Mouse (Mus musculus): ENCODE measurements around the gene Mcmbp.

The Mcmbp gene

GRCm38 (mm10) chr7:128740334-128740733, at the start of gene Mcmbp:
Gene Mcmbp (minus strand): TSS chr7:128740495.
- peak; percentile 94 to 95 for DNase-seq

- DNase-seq, result no peak
These were observed 49.8 kb upstream of the Mcmbp start for GRCm38 (mm10) chr7:128790045-128790444.

GRCm38 (mm10) chr7:128781846-128782245, 41.6 kb upstream of the Mcmbp start:
- DNase-seq, result no peak

GRCm38 (mm10) chr7:128779305-128779704, 39.0 kb upstream of the Mcmbp start:
- no peak for DNase-seq

GRCm38 (mm10) chr7:128777201-128777600, 36.9 kb upstream of the Mcmbp start:
- no peak for DNase-seq

GRCm38 (mm10) chr7:128766696-128767095, 26.4 kb upstream of the Mcmbp start:
- DNase-seq, result no peak

DNA sequence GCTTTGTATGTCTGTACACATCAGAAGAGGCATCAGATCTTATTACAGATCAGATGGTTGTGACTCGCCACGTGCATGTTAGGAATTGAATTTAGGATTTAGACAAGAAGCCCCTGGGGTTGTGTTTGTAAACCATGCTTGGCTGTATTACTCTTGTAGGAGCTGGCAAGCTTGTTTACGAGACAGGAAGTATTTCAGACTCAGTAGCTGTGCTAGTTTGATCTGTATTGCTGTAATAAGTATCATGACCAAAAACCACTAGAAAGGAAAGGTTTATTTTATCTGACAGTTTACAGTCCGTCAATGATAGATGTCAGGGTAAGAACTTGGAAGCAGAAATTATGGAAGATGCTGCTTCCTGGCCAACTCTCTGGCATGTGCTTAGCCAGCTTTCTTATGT, 18.7 kb upstream of the Mcmbp start:
- no peak for DNase-seq

DNA sequence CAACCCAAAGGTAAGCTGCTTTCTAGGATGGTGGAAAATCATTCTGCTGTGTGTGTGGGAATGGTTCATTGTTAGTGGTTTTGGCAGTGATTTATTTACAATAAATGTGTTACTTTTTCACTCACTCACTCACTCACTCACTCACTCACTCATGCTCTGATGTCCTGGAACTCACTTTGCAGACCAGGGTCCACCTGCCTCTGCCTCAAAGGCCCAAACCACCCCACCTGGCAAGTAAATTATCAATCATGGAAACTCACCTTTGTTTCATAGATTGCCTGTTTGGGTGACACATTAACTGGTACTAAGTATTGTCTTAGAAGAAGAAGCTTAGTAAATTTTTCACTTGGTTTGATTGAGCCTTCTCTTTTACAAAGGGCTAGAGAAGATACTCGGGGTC, 15.1 kb upstream of the Mcmbp start:
- DNase-seq, result no peak

- DNase-seq, result no peak
These were observed 11.7 kb upstream of the Mcmbp start for GRCm38 (mm10) chr7:128752012-128752411.

DNA sequence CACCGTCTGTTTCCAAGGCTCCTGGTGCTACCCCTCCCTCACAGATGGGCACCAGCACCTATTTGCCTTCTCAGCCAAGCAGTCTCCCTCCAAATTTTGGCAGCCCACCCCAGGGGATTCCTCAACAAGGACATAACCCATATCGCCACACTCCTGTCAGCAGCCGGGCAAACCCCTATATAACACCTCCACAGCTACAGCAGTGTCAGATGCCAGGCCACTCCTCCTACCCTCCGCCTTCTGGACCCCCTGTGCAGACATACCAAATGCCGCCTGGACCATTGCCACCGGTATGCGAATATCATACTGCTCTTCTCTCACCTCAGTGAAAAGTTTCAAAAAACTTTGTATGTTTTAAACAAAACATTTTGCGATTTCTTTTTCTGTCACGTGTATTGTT, 10.0 kb upstream of the Mcmbp start:
- DNase-seq, result no peak

DNA sequence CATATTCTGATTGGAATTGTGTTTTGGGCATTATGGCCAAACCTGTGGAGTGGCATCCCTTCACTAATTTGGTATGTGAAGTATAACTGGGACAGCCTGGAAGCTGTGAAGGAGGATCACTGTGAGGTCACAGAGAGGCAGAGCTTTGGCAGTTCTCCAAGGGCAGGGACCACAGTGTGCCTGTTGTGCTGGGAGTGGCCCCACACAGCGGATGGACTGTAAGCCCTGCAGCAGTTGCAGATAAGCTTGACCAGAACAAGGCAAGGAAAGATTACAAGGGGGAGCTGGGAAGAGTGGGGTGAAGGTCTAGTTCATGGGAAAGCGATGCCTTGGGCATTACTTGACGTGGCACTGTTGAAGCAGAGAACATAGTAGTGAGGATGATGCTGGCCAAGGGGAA, 8.5 kb upstream of the Mcmbp start:
- DNase-seq, result no peak

DNA sequence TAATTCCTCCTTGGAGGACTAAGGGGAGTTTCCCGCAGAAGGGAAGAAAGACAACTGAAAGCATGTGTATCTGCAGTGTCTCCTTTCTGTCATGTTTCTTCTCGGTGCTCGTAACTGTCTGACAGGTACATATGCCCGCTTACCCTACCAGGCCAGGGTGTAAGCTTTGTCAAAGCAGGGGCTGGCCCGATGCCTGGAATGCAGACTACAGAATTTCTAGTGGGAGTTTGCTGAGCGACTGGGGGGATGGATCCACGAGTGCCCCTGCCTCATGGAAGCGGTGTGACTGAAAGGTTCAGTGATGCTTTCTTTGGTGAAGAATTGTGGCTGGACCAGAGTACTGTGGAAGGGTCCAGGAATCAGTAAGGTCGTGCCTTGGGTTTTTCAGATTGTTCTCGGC, 5.9 kb upstream of the Mcmbp start:
- no peak for DNase-seq

- peak; percentile 95 to 97 for DNase-seq
These were observed 4.6 kb upstream of the Mcmbp start, which contains the start of gene Sec23ip for GRCm38 (mm10) chr7:128744684-128745485. Gene Sec23ip (plus strand): TSS chr7:128744943.

DNA sequence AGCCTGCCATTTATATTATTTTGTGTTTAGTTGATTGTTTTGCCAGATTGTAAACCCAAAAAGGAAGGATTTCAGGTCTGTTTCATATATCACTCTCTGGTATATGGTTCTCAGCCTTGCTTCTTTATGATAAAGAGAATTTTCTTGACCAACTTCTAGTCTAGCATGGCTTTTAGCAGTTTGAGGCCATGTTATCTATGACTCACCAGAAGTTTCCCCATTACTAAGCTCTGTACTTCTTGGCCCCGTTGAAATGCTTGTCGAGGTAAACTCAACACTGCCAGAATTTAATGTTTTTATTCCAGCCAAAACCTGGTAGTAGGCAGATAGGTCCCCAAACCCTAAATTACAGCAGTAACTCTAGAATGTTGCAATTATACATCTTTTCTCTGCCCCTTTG, 3.6 kb upstream of the Mcmbp start:
- DNase-seq, result no peak

GRCm38 (mm10) chr7:128739462-128740277, 625 bp downstream of the Mcmbp start:
- peak; percentile 44 to 63 for DNase-seq

DNA sequence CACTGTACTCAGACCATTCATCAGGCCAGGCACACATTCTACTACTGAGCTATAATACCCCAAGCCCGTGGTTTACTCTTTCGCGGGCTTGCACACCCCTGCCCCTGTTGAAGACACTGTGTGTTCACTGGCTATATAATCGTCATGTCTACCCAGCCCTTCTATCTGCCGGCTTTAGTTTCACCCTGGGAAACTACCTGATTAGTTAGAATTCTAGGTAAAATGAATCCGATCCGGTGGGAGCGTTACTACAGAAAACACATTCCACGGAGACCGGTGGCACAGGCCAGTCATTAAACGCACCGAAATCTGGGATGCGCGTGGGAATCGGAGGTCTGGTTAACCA, 1.2 kb downstream of the Mcmbp start:
- no peak for DNase-seq

DNA sequence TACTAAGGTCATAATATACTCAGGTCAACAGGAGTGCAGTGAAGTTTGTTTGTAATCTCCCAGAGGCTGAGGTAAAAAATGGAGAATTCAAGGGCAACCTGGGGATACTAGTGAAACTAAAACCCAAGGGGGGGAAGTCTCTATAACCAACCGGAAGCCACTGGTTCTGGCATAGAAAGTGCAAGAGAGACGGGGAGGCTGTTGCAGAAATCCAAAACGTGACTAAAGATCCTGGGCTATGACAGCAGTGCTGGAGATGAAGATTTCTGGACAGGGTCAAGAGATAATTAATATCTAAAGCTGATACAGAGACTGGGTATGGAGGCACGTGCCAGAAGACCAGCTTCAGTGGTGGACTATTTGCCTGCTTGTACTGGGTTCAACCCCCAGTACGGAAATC, 2.3 kb downstream of the Mcmbp start:
- DNase-seq, result no peak

DNA sequence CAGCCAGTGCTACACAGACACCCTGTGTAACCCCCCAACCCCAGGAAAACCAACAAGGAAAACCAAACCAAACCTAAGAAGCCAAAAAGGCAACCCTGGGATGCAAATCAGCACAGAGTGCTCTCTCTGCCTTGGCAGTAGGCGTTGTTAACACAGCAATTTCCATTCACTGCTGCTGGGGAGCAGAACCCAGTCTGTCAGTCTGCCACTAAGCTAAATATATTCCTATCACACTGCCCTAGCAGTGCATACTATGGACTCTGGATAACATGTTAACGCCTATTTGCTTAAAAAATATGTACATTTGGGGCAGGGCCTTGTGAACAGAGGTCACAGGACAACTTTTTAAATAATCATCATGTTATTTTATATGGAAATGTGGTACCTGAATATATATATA, 8.7 kb downstream of the Mcmbp start:
- DNase-seq, result no peak

- DNase-seq, result no peak
These were observed 11.6 kb downstream of the Mcmbp start for GRCm38 (mm10) chr7:128728738-128729137.

DNA sequence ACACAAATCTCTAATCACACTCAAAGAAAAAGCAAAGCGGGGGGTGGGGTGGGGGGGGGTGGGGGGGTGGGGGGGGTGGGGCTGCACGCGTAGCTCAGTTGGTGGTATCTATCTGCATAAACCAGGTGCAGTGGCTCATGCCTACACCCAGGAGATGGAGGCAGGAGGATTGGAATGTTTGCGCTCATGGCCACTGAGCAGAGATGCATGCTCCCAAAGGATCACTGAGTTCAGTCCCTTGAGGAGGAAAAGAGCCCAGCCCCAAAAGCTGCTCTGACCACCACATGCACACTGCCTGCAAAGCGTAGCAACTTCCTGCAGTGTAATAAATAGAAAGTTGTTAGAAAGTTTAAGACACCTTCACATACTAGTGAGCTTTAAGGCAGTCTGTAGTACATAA, 12.6 kb downstream of the Mcmbp start:
- DNase-seq, result no peak

- no peak for DNase-seq
These were observed 13.3 kb downstream of the Mcmbp start for GRCm38 (mm10) chr7:128726999-128727398.

DNA sequence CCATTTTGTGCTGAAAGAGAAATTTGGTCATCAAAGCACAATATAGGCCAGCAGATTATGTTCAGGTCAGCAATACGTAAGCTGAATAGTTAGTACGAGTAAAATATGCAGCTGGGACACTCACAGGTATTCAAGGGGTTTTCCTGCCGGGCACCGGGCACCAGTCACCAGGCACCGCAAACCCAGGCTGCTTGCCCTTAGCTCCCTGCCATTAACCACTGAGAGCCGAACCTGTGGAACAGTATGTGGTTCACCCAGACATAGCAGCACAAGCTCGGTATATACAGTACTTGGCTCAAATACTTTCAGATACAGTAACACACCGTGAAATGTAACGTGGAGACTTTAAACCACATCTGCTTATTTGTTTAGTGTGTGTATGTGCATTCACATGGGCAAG, 15.1 kb downstream of the Mcmbp start:
- no peak for DNase-seq

DNA sequence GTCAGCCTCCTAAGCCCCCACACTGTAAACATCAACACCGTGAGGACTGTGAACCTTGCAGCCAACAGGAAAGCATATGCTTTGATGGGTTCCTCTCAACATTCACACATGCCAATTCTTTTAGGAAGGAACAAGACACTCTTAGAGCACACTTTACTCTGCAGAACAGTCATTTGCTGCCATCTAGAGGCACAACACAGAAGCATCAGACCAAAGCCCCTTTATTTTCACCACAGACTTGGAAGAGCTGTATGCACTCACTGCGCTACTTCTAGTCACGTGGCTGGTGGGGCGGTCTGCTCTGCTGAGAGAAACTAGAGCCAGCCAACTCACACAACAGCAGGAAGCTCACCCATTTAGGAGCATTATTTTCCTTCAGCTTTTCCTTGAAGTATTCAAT, 15.5 kb downstream of the Mcmbp start:
- DNase-seq, result peak; percentile 39 to 67

- no peak for DNase-seq
These were observed 22.3 kb downstream of the Mcmbp start for GRCm38 (mm10) chr7:128717991-128718390.
